Mouse (Mus musculus) heart, adult 8-10 months (tissue): ENCODE measurements at regions not wholly inside any gene's neighbourhood (a gene's known extent, or its start where the extent isn't known, plus 50 kb on each side); places are given as distances from the start of the nearest gene placed in this dataset.

Experiments used
- DNase-seq: peaks from one replicate; pipeline ENCODE4 v3.0.0; 2022; ENCODE audit warnings: low spot score

- DNase-seq = no peak
Measured at GRCm38 (mm10) chr7:67814861-67815260, 55.3 kb upstream of the Synm start.
